Mouse (Mus musculus): ENCODE measurements around the gene Rrp1b.

DNA sequence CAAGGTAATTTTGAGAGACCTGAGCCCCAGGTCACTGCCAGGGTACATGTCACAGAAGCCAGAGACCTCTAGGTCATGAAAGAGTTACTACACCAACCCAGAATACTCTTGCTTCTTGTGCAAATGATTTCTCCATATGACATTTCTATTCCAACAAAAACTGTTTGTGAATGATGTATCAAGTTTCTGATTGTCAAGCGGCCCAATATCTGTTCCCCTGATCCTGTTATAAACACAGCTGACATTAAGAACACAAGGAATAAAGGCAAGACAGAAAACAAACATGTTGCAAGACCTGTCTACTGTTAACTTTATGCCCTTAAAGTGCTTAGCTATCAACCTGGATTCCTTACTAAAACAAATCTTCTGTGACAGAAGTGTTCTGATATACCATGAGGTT is 37.5 kb upstream of the Rrp1b start:
- no peak for TF ChIP-seq POLR2A (IDR thresholded peaks at IDR 0.05; ENCODE audit: insufficient read depth, low read depth, low read length)
- no peak for TF ChIP-seq CTCF (IDR thresholded peaks at IDR 0.05; ENCODE audit: insufficient read depth, low read depth, low read length)

Measured in olfactory bulb, adult 2 months (tissue).